Mouse (Mus musculus): ENCODE results near the gene Phykpl. TPM values are rescaled to one million over a fixed set of nuclear protein-coding genes. Genes with fewer than 3 reads are reported as not detected.

Phykpl gene
- total RNA-seq, 1 experiment from 2014 or later: 15.8 TPM

- no peak for ATAC-seq (replicated peaks; ENCODE audit: insufficient number of reproducible peaks, low FRiP score, low TSS enrichment, poor library complexity, severe bottlenecking)
Measured at GRCm38 (mm10) chr11:51652889-51653418, 68.4 kb downstream of the Phykpl start.

DNA sequence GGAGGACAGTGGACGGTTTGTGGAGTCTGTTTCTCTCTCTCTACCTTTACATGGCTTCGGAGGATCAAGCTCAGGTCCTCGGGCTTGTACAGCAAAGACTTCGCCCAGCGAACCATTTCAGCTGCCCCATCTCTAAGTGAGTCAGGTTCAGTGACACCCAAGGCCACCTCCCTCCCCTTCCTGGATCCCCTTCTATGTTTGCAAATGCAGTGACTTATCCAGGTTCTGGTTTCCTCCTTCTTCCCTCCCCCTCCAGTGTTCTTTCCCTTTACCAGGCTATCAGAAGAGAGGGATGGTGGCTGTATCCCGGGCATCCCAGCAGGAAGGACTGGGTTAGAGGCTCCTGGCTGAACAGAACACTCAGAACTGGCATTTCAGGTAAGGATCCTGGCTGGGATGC is 69.2 kb downstream of the Phykpl start:
- no peak for ATAC-seq (replicated peaks; ENCODE audit: insufficient number of reproducible peaks, low FRiP score, low TSS enrichment, poor library complexity, severe bottlenecking)

Other genes starting within 250 kb of the Phykpl start
- gene Hnrnpab, start 22.1 kb downstream of the Phykpl start, total RNA-seq (2017): 353 to 398 TPM (median 355 TPM) in 3 replicates
- gene Nhp2, start 35.0 kb downstream of the Phykpl start, total RNA-seq (2017): 25.0 to 37.2 TPM (median 27.0 TPM) in 3 replicates
- gene Rmnd5b, start 51.1 kb downstream of the Phykpl start, total RNA-seq (2017): 10.3 to 23.0 TPM (median 13.5 TPM) in 3 replicates
- 1.4 to 6.3 TPM (median 3.3 TPM) in 3 replicates for gene N4bp3, start 66.1 kb downstream of the Phykpl start, total RNA-seq (2017)
- 0.43 to 2.0 TPM (median 0.57 TPM) in 3 replicates for gene D930048N14Rik, start 66.2 kb downstream of the Phykpl start, total RNA-seq (2017)
- 8.8 to 10.1 TPM (median 8.9 TPM) in 3 replicates for gene 0610009B22Rik, start 104.1 kb downstream of the Phykpl start, total RNA-seq (2017)
- 7.2 to 16.2 TPM (median 9.8 TPM) in 3 replicates for gene Sec24a, start 178.9 kb downstream of the Phykpl start, total RNA-seq (2017)
- 42.1 to 64.1 TPM (median 44.8 TPM) in 3 replicates for gene Sar1b, start 178.9 kb downstream of the Phykpl start, total RNA-seq (2017)

All from monocyte, adult 5-6 weeks (primary cell).